Mouse (Mus musculus) cortical plate, adult 2 months (tissue): ENCODE data around the gene Pik3r1.

Experiments
- CTCF ChIP-seq: fragments of 200-500 bp; IDR thresholded peaks from 2 replicates; pipeline ENCODE4 v1.5.1; 2011; ENCODE audit warnings: mild to moderate bottlenecking, control low read depth, low read length; ENCODE audit not compliant: insufficient read depth; ENCODE audit errors: extremely low read depth
- POLR2A ChIP-seq: fragments of 200-500 bp; IDR thresholded peaks from 2 replicates; pipeline ENCODE4 v1.6.1; 2011; ENCODE audit warnings: mild to moderate bottlenecking, low read length, control low read depth; ENCODE audit not compliant: insufficient read depth; ENCODE audit errors: extremely low read depth

DNA sequence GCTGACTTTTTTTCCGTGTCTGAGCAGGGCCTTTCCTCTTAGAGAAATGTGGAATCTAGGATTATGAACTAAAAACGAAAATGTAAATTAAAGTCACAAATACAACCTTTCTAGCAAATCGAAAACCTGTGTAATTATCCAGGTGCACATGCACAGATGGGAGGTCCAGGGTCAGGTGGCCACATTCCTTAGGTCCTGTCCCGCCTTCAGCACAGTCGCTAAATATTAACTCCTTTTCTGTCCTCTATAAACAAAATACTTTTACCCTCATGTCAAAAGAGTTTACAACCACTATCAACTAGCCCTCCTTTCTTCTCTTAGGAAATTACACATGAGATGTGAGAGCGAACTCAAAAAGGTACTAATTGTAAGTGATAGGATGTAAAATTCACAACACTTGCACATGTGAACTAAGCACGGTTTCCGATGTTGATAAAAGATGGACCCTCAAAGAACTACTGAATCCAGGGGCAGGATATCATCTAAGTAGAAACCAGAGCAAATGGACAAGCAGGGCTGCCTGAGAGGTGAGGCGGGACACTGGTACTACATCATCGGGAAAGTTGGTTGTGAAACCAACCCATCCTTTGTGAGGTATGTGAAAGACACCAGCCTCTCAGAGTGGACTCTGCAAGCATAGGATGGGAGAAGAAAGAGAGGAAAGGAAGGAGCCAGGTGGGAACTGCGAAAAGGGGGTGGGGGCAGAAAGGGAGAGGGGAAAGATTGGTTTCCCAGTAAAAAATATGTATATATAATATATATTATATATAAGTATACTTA is 26.3 kb downstream of the Pik3r1 start:
- TF ChIP-seq POLR2A, result no peak
- no peak for TF ChIP-seq CTCF
